Mouse (Mus musculus): ENCODE data around the gene Exoc6b. TPM values are rescaled to one million over a fixed set of nuclear protein-coding genes. Genes with fewer than 3 reads are reported as not detected.

Gene Exoc6b
- total and polyA plus RNA-seq, 2 experiments from 2014 or later = 36.2 to 38.1 TPM

DNA sequence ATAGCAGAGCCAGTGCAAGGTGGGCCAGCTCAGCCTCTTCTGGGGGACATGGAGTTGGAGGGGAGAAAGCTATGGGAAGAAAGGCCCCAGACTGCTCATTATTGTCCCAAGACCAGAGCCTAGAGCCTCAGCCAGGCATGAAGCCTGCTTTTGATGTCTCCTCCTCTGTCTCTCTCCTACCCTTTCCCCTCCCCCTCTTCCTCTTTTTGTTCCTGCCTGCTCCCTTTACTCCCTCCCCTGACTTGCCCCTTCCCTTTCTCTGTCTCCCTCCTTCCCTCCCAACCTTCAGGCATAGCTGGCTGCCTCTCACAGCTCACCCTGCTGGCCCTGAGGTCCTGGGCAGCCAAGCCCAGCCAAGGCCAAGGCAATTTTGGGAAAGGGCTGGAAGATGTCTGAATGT is 499.7 kb downstream of the Exoc6b start:
- no peak for TF ChIP-seq CTCF (IDR thresholded peaks at IDR 0.05; ENCODE audit: low read depth)
- DNase-seq (ENCODE audit: low spot score) (no peak), ATAC-seq (no peak)
- Histone ChIP-seq H3K36me3 (ENCODE audit: insufficient read depth, low read length) (no peaks in the 10 kb centered on the region), H3K4me2 (ENCODE audit: low read depth, low read length) (no peak overlapping the region), H3K4me3 (ENCODE audit: low read length) (no peak overlapping the region), H3K9ac (replicated peaks; ENCODE audit: low read length) (no peak overlapping the region), H3K27me3 (ENCODE audit: insufficient read depth, low read length) (no peaks in the 10 kb centered on the region), H3K9me3 (ENCODE audit: low read length) (no peaks in the 10 kb centered on the region), H3K4me1 (ENCODE audit: insufficient read depth, low read length) (peaks cover 7% of the 10 kb centered on the region; the same call in 1 of the 2 replicates), H3K27ac (no peak overlapping the region)

DNA sequence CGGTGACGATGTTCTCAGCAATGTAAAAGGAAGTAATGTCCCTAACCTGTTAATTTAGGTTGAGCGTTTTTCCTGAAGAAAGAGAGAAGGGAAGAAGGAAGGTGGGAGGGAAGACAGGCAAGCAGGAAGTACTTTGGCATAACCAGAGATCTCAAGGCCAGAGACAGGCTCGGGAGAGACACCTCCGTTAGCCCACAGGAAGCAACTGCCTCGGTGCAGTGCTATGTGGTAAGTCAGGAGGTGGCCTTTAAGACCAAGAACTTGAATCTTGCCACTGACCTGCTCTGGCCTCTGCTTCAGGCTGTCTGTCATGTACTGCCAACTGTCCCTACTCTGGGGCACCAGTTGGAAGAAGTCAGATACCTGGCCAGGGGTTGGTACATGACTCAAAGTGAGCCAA is 500.4 kb downstream of the Exoc6b start:
- H3K27ac ChIP-seq = no peak overlapping the region
- WGBS = 87% methylated on average over 6 of the region's 6 CpGs
- no peak for ATAC-seq
- H3K9me3 ChIP-seq (ENCODE audit: low read length) = no peaks in the 10 kb centered on the region
- H3K4me2 ChIP-seq (ENCODE audit: low read depth, low read length) = no peak overlapping the region
- peaks cover 7% of the 10 kb centered on the region; the same call in 1 of the 2 replicates for H3K4me1 ChIP-seq (ENCODE audit: insufficient read depth, low read length)
- no peak for DNase-seq (ENCODE audit: low spot score)
- no peak overlapping the region for H3K4me3 ChIP-seq (ENCODE audit: low read length)
- H3K9ac ChIP-seq (replicated peaks; ENCODE audit: low read length) = no peak overlapping the region
- H3K27me3 ChIP-seq (ENCODE audit: insufficient read depth, low read length) = no peaks in the 10 kb centered on the region
- no peaks in the 10 kb centered on the region for H3K36me3 ChIP-seq (ENCODE audit: insufficient read depth, low read length)
- TF ChIP-seq CTCF (IDR thresholded peaks at IDR 0.05; ENCODE audit: low read depth) = no peak

Other genes starting within 250 kb of the Exoc6b start
- 44.3 and 45.0 TPM in 2 replicates for gene Spr, start 68.3 kb upstream of the Exoc6b start, total RNA-seq (2014; rRNA removed)
- gene Spr, start 68.3 kb upstream of the Exoc6b start, polyA plus RNA-seq (2015; fragmentation: Nextera tagmentation; extraction: Ambion mirVana) = 36.1 TPM in 2 replicates
- 0.52 and 0.61 TPM in 2 replicates for gene Emx1, start 117.9 kb upstream of the Exoc6b start, total RNA-seq (2014; rRNA removed)
- gene Emx1, start 117.9 kb upstream of the Exoc6b start, polyA plus RNA-seq (2015; fragmentation: Nextera tagmentation; extraction: Ambion mirVana) = 0.11 TPM in 1 of 2 replicates, not detected in the other

Data from hindbrain, postnatal 0 days (tissue).